Mouse (Mus musculus): ENCODE data around the gene Ciz1.

Gene Ciz1

DNA sequence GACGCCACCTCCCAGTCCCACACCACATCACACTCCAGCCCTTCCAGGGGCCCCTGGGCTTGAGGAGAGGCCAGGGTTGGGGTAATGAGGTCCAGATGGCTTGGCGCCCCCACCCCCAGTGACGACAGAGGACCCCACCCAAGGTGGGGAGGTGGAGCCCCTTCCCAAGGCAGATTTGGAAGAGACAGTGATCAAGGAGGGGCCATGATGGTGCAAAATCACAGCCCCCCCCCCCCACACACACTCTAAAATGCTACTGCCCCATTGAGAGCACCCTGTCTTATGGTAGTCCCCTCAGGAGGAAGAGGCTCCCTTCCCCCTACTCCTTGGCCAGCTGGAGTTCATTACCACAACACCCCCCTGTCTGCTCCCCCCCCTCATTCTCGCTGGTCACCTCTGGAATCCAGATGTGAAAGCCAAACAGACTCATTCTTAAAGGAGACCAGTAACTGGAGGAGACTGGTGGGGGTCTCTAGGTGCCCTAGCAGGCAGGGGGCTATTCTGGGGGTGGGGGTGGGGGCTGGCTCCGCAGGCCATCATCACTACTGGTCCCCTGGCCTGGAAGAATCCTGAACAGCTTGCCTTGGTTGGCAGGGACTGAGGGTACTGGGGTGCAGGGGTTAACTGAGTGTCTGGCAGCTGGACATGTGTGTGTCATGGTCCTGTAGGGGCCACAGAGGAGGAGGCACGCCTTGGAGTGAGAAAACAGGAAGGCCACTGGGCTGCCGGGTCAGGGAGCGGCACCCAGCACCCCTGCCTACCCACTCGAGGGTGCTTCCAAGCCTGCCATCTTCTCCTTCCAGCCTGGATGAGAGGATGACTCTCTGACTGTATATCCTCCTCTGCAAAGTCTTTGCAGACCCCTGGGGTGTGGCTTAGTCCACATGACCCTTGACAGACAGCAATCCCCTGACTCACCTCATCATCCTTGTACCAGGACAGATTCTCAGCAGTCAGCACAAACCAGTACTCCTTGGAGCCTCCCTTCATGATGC, 32.2 kb upstream of the Ciz1 start:
- DNase-seq = peak; percentile 31

DNA sequence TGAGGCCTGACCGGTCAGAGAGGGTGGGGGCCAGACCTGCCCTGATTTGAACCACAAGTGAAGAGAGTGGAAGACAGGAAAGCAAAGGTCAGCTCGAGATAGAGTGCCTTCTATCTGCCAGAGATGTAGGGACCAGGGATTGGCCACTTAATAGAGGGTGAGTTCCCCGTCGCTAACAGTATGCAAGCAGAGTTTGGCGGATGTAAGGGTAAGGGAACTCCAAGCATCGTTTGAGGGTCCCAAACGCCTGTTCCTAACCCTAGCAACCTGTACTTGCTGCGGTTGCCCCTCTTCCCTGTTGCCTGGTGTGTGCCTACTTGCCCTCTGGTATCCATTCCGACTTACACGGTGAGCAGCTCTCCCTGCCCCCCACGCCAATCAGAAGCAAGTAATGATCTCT, 31.4 kb upstream of the Ciz1 start:
- DNase-seq = no peak

DNA sequence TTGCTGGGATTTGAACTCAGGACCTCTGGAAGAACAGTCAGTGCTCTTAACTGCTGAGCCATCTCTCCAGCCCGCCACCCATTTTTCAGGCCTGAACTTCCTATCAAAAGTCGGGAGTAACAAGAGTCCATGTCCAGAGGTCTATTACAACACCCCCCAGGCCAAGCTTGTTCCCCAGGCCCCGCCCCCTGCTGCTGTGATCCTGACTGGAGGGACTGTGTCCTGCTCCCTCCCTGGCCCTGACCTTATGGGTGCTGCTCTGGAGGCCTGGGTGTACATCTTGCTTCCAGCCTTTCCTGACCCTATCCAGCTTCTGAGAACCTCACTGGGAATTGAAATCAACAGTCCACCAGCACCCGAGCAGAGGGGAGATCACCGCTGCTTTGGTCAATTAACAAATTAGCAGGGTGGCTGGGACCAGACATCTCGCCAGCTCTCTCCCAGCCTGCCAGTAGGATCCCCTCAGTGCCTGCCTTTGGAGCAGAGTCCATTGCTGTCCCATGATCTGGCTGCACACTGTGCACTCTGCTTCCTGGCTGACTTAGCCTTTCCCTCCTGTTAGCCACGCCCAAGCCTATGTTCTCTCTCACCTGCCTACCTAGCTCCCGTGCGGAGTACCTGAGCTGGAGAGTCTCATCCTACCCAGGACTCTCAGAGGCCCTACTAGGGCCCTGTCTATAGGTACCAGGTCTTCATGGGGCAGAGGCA, 30.4 kb upstream of the Ciz1 start:
- DNase-seq = no peak

GRCm38 (mm10) chr2:32322754-32323741, 29.1 kb upstream of the Ciz1 start:
- no peak for DNase-seq

- DNase-seq = no peak
Measured at GRCm38 (mm10) chr2:32324322-32324721, 27.8 kb upstream of the Ciz1 start.

- no peak for DNase-seq
Measured at GRCm38 (mm10) chr2:32325342-32325741, 26.8 kb upstream of the Ciz1 start.

DNA sequence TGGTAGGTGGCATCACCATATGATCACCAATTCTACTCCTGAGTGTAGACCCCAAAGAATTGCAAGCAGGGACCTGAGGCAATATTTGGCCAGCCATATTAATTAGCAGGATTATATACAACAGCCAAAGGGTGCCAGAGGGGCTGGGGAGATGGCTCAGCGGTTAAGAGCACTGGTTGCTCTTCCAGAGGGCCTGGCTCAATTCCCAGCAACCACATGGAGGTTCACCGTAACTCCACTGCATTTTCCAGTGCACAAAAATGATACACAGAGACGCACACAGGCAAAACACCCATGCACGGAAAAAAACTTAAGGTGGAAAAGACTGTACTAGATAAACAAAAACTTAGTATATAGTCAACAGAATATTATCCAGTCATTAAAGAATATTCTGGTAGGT, 24.9 kb upstream of the Ciz1 start:
- no peak for DNase-seq

DNA sequence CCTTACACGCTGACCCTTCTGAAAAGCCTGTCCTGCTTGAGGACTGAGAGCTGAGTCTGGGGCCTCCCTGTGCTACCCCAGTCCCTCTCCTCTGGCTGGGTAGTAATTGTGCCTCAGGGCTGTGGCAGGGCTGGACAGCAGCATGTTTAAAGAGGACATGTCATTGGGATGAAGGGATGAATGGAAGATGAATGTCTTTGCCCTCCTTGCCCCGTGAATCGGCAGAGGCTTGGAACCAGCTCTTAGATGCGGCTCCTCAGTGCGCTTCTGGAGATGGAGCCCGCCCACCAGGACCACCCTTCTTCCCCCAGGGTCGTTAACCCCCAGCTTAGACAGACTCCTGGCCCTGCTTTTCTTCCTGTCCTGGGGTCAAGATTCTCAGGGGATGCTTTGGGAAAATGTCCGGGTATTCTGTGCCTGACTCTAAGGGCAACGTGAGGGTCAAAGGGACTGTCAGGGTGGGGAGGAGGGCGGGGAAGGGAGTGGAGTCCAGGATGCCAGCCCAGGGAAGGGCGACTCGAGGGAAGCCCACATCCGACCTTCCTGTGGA, 23.1 kb upstream of the Ciz1 start:
- no peak for DNase-seq

GRCm38 (mm10) chr2:32329531-32329930, 22.6 kb upstream of the Ciz1 start:
- DNase-seq = no peak

GRCm38 (mm10) chr2:32332159-32332558, 20.0 kb upstream of the Ciz1 start:
- no peak for DNase-seq

- DNase-seq = no peak
Measured at GRCm38 (mm10) chr2:32335888-32336287, 16.2 kb upstream of the Ciz1 start.

- no peak for DNase-seq
Measured at GRCm38 (mm10) chr2:32339912-32340642, 12.1 kb upstream of the Ciz1 start.

DNA sequence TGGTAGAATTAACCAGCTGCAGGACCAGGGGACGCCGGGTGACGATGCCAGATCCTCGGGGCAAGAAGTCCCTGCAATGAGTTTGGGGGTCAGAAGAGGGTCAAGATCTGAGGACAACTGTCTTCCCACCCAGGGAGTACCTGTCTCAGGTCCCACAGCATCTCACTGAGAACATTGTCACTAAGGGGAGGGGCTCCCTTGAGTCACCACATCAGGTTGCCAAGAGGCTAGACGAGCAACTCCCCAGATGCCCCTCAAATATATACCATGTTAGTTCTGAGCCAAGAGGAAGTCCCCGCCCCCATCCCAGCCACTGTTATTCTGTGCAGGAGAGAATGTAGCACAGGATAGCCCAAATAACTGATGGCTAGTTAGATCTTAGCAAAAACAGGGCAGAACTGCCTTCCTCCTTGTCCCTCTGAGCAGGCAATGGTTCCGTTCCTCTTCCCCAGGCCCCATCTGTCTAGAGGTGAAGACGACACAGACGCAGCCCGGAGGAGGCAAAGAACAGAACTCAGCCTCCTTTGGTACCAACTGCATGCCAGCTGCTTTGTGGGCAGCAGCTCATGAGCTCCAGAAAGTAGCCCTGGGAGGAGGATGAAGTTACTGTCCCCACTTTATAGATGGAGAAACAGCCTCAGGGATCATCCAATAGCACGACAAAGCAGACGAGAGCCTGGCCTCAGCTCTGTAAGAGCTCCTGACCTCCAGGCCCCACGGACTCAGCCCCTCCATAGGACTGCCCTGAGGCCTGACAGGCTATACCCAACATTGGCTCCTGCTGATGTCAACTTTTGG, 11.1 kb upstream of the Ciz1 start:
- DNase-seq = no peak

DNA sequence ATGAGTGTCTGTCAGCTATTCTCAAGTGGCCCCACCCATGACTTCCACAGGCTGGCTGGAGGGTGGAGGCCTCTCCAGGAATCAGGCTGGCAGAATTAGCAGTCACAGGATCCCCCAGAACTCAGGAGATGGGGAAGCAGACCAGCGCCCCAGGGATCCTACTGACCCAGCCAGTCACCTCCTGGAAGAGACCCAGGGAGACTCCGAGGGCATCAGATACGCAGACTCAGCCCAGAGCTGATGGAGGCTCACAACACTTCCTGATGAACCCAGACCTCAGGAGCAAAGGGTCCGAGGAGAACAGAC, 10.5 kb upstream of the Ciz1 start:
- no peak for DNase-seq

DNA sequence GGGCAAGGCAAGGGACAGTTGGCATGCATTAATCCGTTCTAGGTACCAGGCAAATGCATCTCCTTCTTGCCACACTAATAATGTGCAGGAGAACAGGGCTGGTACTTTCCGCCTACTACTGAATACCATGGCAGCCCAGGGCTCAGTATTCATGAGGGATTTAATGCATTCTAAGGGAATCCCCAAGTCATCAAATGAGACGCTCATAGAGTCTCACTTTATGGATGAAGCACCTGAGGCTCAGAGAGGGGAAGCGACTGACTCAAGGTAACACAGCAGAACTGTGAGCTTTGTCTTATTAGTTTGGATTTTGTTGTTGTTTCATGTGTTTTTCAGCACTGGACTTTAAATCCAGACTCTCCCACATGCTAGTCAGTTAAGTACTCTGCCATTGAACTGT, 10.1 kb upstream of the Ciz1 start:
- DNase-seq = no peak

DNA sequence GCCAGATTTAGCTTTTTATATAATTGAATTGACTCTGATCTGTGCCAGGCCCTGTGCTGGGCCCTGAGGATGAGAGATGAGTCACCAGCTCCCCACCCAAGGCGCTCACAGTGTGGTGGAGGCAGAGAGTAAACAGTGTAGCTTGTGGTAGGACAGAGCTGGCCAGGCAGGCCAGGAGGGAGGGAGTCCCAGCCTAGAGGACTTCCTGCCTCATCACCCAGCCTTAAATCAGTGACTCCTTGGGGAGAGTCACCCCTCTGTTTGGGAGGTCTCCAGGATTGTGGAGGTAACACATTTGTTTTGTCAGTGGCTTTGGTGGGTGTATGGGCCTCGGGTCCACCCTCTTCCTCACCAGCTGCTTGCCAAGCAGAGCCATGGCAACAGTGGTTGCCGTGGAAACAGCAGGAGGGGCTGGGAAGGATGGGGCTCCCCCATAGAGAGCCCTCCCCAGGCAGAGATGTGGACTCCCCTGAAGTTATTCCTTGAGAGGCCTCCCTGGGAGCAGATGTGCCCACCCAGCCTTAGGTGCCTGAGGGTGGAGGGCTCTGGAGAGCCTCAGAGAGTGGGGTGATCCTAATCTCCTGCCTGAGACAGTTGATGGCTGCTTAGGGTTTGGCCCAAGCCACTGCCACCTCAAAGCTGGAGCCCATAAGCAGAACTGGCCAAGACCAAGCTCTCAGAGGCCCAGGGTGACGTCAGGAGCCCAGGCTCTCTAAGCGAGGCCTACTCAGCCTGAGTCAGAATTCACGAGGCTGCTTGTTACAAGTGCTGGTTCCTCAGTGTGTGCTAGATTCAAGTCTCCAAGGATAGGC, 9.4 kb upstream of the Ciz1 start:
- DNase-seq = no peak

- no peak for DNase-seq
Measured at GRCm38 (mm10) chr2:32343351-32343671, 8.8 kb upstream of the Ciz1 start.

DNA sequence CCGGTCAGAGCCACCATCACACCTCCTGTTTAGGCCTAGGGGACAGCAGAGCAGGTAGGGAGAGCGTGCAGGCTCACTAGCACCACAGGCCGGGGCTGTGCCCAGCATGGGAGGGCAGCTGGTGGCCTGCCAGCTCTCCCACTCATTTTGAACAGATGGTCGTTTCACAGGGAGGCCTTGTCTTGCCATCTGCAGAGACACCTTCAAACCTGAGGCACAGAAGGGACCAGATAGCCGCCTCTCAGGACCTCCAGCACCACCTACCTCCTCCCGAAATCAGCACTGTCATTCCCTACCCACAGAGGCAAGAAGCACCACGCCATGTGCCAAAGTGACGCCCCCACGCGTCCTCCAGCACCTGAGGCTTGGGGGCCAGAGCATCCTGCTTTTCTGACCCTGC, 8.1 kb upstream of the Ciz1 start:
- DNase-seq = no peak

DNA sequence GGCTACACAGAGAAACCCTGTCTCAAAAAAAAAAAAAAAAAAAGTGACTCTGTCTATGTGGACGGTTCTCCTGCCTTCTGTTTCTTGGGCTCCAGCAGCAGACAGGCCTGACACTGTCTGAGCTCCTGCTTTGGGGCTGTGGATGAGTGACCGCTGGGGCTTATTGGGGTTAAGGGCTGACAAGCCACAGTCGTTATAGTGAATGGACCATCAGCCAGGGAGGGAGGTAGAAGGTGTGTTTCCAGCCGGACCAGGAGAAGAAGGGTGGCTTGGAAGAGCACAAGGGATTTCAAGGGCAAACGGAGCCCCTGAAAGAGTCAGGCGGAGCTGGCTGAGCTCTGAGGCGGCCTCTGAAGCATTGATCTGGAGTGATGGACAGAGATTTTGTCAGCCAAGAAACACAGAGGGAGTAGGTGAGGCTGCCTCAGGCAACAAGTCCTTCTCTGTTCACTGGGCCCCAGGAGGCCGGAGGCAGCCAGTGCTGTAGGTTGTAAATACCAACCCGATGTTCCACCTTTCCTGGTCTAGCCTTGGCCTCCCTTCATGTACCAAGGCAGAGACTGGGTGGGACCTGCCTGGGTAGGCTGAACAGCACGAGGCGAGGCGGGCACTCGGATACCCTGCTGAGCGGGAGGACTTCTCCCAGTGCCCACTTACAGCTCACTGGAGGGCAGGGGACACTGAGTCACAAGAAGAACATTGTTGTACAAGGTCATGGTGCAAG, 7.4 kb upstream of the Ciz1 start:
- DNase-seq = no peak

- DNase-seq = no peak
Measured at GRCm38 (mm10) chr2:32347019-32347418, 5.1 kb upstream of the Ciz1 start.
